22 mouse cellular contexts compared by ENCODE assay signal in genomic region chr2:112819059-112819458, GRCm38 (mm10).
"Had no signal": no experiment of that assay in that cellular context is flagged by ENCODE, and none has a peak within 500 bp of the region (broad histone marks: within the 10 kb centered on the region; RNA-seq: fewer than 3 reads in every experiment).

No protein-coding gene starts in this region.

- H3K36me3 ChIP-seq: limb, embryonic 12.5 days; limb, embryonic 15.5 days; midbrain, embryonic 15.5 days had no signal

- H3K27ac ChIP-seq: kidney, postnatal 0 days; left cerebral cortex, adult 2 months; limb, embryonic 12.5 days; limb, embryonic 15.5 days; liver, embryonic 14.5 days; midbrain, embryonic 15.5 days; stomach, postnatal 0 days had no signal

- DNase-seq: kidney, adult 2 months; kidney, postnatal 25 days; layer of hippocampus, postnatal 36 days; left cerebral cortex, postnatal 4 days; liver, postnatal 0 days; lung, embryonic 14.5 days; thymus, adult 2 months; thymus, postnatal 14 days; thymus, postnatal 4 days had no signal

- H3K9ac ChIP-seq: limb, embryonic 12.5 days; limb, embryonic 15.5 days; liver, embryonic 14.5 days; liver, postnatal 0 days; lung, embryonic 14.5 days; midbrain, embryonic 15.5 days had no signal

- H3K9me3 ChIP-seq: limb, embryonic 12.5 days; limb, embryonic 15.5 days; megakaryocyte, embryonic 14.5 days; midbrain, embryonic 15.5 days had no signal

- H3K27me3 ChIP-seq: limb, embryonic 12.5 days; limb, embryonic 15.5 days; megakaryocyte, embryonic 14.5 days; midbrain, embryonic 15.5 days had no signal

- H3K4me1 ChIP-seq: limb, embryonic 15.5 days; megakaryocyte, embryonic 14.5 days had no signal

- H3K4me3 ChIP-seq: left cerebral cortex, adult 2 months; limb, embryonic 12.5 days; limb, embryonic 15.5 days; megakaryocyte, embryonic 14.5 days; midbrain, embryonic 15.5 days; myocyte had no signal

- H3K4me2 ChIP-seq: limb, embryonic 12.5 days; limb, embryonic 15.5 days; liver, embryonic 11.5 days; lung, embryonic 14.5 days; midbrain, embryonic 11.5 days; midbrain, embryonic 15.5 days had no signal

- ATAC-seq: intestine, postnatal 0 days; liver, postnatal 0 days; lung, postnatal 0 days; midbrain, embryonic 15.5 days had no signal
